ENCODE assay signal across 8 mouse cellular contexts in the genomic region with DNA sequence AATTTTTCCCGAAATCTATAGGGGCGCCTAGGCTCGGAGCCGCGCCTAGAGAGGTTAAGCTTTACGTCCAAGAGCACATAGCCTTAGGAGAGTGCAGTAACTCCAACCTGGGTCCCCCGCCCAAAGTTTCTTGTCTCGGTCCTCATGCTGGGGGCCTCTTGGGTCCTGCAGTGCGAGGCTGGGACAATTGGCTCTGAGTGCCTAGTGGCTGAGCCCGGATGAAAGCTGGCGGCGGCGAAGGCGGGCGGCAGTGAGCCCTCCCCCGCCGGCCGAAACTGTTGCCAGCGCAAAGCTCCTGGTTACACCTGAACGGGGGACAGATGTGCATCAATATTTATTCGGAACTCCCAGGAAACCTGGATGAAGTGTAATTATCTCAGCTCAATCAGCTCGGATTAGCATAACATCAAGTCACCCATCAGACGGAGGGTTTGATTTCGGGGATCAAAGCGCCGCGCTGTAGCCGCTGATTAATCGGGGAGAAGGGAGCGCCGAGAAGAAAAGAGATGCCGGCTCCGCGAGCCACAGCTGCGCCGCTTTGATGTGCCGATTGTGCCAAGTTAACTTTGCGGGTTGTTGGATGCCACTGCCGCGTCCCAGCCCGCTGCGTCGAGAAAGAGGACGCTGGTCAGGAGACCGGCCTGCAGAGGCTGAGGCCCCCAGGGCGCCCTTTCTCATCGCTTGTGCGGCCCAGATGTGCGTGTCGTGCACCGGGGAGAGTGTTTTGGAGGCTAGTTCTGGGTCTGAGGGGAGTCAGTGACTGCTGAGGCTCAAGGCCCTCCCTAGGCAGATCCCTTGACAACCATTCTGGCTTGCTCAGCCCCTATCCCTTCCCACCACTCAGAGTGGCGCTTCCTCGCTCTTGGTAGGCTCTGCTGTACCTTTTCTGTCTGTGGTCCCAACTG.
DNase-seq lines count a peak whose midpoint lies in the region; ATAC-seq lines count a peak whose summit lies in the region.

No protein-coding gene starts in this region.

- no peak for DNase-seq in heart, adult 18-20 months
- DNase-seq in R1 (ENCODE audit: low read depth, low spot score): peak; percentile 45
- DNase-seq in mesoderm, embryonic 11.5 days (ENCODE audit: low read depth, low spot score): peak; percentile 61
- no peak for DNase-seq in spleen, adult 12 weeks (ENCODE audit: low spot score)
- no peak for DNase-seq in left cerebral cortex, adult 11 months (ENCODE audit: low spot score)

- peak overlapping the region; percentile 55 for H3K4me2 ChIP-seq in heart, embryonic 16.5 days (ENCODE audit: low read depth, low read length)
- H3K4me2 ChIP-seq in forebrain, embryonic 15.5 days (replicated peaks): peak overlapping the region; percentile 55

- WGBS in heart, embryonic 16.5 days: 1% methylated on average over 53 of the region's 53 CpGs
- under 1% methylated on average over 53 of the region's 53 CpGs for WGBS in forebrain, embryonic 15.5 days

- no peak for ATAC-seq in heart, embryonic 16.5 days (replicated peaks; ENCODE audit: extremely low read depth, insufficient read depth, low FRiP score)
- ATAC-seq in forebrain, embryonic 15.5 days (replicated peaks): peak; percentile 62
- no peak for ATAC-seq in frontal cortex, adult (ENCODE audit: low TSS enrichment)

- peaks cover 2% of the 10 kb centered on the region for H3K4me1 ChIP-seq in heart, embryonic 16.5 days (ENCODE audit: control insufficient read depth, insufficient read depth, low read length)
- H3K4me1 ChIP-seq in forebrain, embryonic 15.5 days: peaks cover 15% of the 10 kb centered on the region

- H3K9me3 ChIP-seq in heart, embryonic 16.5 days (replicated peaks; ENCODE audit: control insufficient read depth, low read length): no peaks in the 10 kb centered on the region
- no peaks in the 10 kb centered on the region for H3K9me3 ChIP-seq in forebrain, embryonic 15.5 days

- no peak overlapping the region for H3K27ac ChIP-seq in heart, embryonic 16.5 days (ENCODE audit: low read length)
- peak overlapping the region; percentile 57 for H3K27ac ChIP-seq in forebrain, embryonic 15.5 days (replicated peaks)

- H3K36me3 ChIP-seq in heart, embryonic 16.5 days (ENCODE audit: control insufficient read depth, insufficient read depth): no peaks in the 10 kb centered on the region
- H3K36me3 ChIP-seq in forebrain, embryonic 15.5 days: no peaks in the 10 kb centered on the region

- no peak overlapping the region for H3K9ac ChIP-seq in heart, embryonic 16.5 days (ENCODE audit: low read length)
- H3K9ac ChIP-seq in forebrain, embryonic 15.5 days (replicated peaks): peak overlapping the region; percentile 24; the same call in 1 of the 2 replicates

- H3K27me3 ChIP-seq in heart, embryonic 16.5 days (ENCODE audit: control insufficient read depth, insufficient read depth, low read length): peaks cover 51% of the 10 kb centered on the region
- peaks cover 35% of the 10 kb centered on the region for H3K27me3 ChIP-seq in forebrain, embryonic 15.5 days

- peak overlapping the region; percentile 41 for H3K4me3 ChIP-seq in heart, embryonic 16.5 days (ENCODE audit: low read length)
- H3K4me3 ChIP-seq in forebrain, embryonic 15.5 days: peak overlapping the region; percentile 27

Comparison
In these comparisons a context has a peak if more than half of its experiments do, and no peak if none do; other contexts are left out.
1. DNase-seq: peak in R1 (single experiment) and mesoderm, embryonic 11.5 days (single experiment); none in heart, adult 18-20 months (0 of 2), spleen, adult 12 weeks (single experiment) and left cerebral cortex, adult 11 months (single experiment).